Mouse (Mus musculus) liver, embryonic 12.5 days (tissue): ENCODE measurements around the gene Olfr6. TPM values are rescaled to one million over a fixed set of nuclear protein-coding genes. Genes with fewer than 3 reads are reported as not detected.

Experiments
- polyA plus RNA-seq: library from polyadenylated mRNA; unstranded; fragments of >200 nt; fragmentation: Nextera tagmentation; extraction: Ambion mirVana; gene quantifications from 2 replicates; pipeline ENCODE4 v1.2.1, GENCODE M21; 2016

The Olfr6 gene
- polyA plus RNA-seq, 1 experiment from 2014 or later = not detected

Other genes starting within 250 kb of the Olfr6 start
- gene Olfr695, start 247.5 kb downstream of the Olfr6 start, polyA plus RNA-seq = not detected in 2 replicates
- gene Olfr697, start 221.5 kb downstream of the Olfr6 start, polyA plus RNA-seq = not detected in 2 replicates
- gene Olfr698, start 208.5 kb downstream of the Olfr6 start, polyA plus RNA-seq = not detected in 2 replicates
- not detected in 2 replicates for gene Olfr699, start 170.7 kb downstream of the Olfr6 start, polyA plus RNA-seq
- not detected in 2 replicates for gene Olfr700, start 155.1 kb downstream of the Olfr6 start, polyA plus RNA-seq
- 0.02 TPM in 1 of 2 replicates, not detected in the other for gene Olfr701, start 149.8 kb downstream of the Olfr6 start, polyA plus RNA-seq
- gene Olfr702, start 130.0 kb downstream of the Olfr6 start, polyA plus RNA-seq = not detected in 2 replicates
- not detected in 2 replicates for gene Olfr703, start 120.6 kb downstream of the Olfr6 start, polyA plus RNA-seq
- not detected in 2 replicates for gene Olfr704, start 100.8 kb downstream of the Olfr6 start, polyA plus RNA-seq
- gene Olfr705, start 87.0 kb downstream of the Olfr6 start, polyA plus RNA-seq = not detected in 2 replicates
- gene Olfr706, start 75.8 kb downstream of the Olfr6 start, polyA plus RNA-seq = not detected in 2 replicates
- not detected in 2 replicates for gene Olfr707, start 62.7 kb downstream of the Olfr6 start, polyA plus RNA-seq
- gene Olfr1532-ps1, start 55.9 kb downstream of the Olfr6 start, polyA plus RNA-seq = not detected in 2 replicates
- not detected in 2 replicates for gene Olfr709-ps1, start 31.7 kb downstream of the Olfr6 start, polyA plus RNA-seq
- gene Olfr710, start 15.6 kb downstream of the Olfr6 start, polyA plus RNA-seq = not detected in 2 replicates
- gene Olfr711, start 11.5 kb upstream of the Olfr6 start, polyA plus RNA-seq = not detected in 2 replicates
- gene Olfr2, start 42.1 kb upstream of the Olfr6 start, polyA plus RNA-seq = not detected in 2 replicates
- gene Olfr713, start 67.2 kb upstream of the Olfr6 start, polyA plus RNA-seq = not detected in 2 replicates
- not detected in 2 replicates for gene Olfr714, start 107.0 kb upstream of the Olfr6 start, polyA plus RNA-seq
- gene Olfr17, start 129.3 kb upstream of the Olfr6 start, polyA plus RNA-seq = not detected in 2 replicates
- gene Olfr715b, start 146.4 kb upstream of the Olfr6 start, polyA plus RNA-seq = not detected in 2 replicates
- gene Olfr715, start 167.1 kb upstream of the Olfr6 start, polyA plus RNA-seq = not detected in 2 replicates
- gene Olfr716, start 174.4 kb upstream of the Olfr6 start, polyA plus RNA-seq = not detected in 2 replicates
- not detected in 2 replicates for gene Nlrp14, start 203.1 kb upstream of the Olfr6 start, polyA plus RNA-seq
- gene Rbmxl2, start 245.5 kb upstream of the Olfr6 start, polyA plus RNA-seq = not detected in 2 replicates